Mouse (Mus musculus) spleen, adult 2 months (tissue): Measurements from ENCODE around the gene As3mt.

Source experiments
- CTCF ChIP-seq: fragments of 200-500 bp; IDR thresholded peaks from 2 replicates; pipeline ENCODE4 v1.5.1; 2011; ENCODE audit warnings: mild to moderate bottlenecking, inconsistent platforms; ENCODE audit not compliant: insufficient read depth, insufficient read length, insufficient replicate concordance; ENCODE audit errors: extremely low read depth
- POLR2A ChIP-seq: fragments of 200-500 bp; IDR thresholded peaks from 2 replicates; pipeline ENCODE4 v1.6.1; 2011; ENCODE audit warnings: low read depth, low read length, inconsistent platforms

DNA sequence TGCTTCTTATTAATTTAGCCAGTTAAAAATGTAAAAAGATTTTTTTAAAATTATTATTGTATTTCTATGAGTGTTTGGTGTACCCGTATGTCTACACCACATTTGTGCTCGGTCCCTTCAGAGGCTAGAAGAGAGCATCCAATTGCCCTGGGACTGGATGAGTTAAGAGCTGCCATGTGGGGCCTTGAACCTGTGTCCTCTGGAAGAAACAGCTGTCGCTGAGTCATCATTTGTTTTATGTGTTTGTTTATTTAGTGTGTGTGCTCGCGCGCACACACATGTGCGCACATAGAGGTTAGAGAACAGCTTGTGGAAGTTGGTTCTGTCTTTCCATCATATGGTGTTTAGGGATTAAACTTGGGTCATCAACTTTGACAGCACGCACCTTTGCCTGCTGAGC is 18.9 kb downstream of the As3mt start:
- TF ChIP-seq CTCF (no peak), POLR2A (no peak)
